Mouse (Mus musculus) lung, postnatal 4 days (tissue): Measurements from ENCODE around the gene Cfl1.

Experiments used
- DNase-seq, 2 experiments: peaks; one replicate each; pipeline ENCODE4 v3.0.0; 2021

Cfl1 gene

DNA sequence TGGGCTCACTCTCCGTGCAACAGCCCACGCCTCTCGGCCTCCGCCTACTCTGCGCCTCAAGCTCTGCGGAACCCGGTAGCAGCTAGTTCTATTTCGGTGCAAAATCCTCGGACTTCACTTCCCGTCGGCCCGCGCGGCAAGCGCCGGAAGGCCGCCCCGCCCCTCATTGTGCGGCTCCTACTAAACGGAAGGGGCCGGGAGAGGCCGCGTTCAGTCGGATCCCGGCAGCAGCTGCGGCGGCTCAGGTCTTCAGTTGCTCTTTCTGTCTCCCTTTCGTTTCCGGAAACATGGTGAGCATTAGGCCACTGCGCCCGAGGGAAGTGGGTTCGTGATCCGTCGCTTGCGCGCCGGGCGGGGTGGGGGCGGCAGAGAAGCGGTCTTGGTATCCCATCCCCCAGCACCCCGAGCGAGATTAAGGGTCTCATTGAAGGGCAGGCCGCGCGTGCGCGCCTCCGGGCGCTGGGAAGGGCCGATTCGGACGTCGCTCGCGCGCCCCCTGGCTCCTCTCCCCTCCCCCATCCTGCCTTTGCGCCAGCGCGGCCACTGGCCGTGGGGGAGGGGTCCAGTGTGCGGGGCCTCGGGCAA, at the start of gene Cfl1:
Gene Cfl1, plus strand, starts transcription at position 143 of the 585 bp plus-strand sequence.
- DNase-seq = peak; percentile 96 to 98

DNA sequence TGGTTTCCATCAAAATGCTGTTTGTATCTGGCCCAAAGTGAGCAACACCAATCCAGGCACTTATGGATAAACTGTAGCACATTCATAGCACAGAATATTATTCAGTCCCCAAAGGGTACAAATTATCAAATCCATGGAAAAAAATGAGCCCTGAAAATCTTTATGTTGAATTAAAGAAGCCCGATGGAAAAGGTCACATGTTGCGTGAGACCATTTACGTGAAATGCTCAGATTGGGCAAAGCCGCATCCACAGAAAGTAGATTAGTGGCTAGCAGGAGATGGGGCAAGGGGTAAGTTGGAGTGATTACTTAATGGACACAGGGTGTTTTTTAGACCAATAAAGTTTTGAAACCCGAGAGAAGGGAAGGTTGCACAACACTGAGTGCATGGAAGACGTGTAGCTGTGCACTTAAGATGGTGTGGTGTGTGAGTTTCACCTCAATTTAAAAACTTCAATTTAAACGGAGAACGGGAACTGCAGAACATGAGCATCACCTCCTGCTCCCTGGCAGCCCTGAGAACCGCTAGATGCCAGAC, 45.8 kb upstream of the Cfl1 start:
- DNase-seq = no peak

DNA sequence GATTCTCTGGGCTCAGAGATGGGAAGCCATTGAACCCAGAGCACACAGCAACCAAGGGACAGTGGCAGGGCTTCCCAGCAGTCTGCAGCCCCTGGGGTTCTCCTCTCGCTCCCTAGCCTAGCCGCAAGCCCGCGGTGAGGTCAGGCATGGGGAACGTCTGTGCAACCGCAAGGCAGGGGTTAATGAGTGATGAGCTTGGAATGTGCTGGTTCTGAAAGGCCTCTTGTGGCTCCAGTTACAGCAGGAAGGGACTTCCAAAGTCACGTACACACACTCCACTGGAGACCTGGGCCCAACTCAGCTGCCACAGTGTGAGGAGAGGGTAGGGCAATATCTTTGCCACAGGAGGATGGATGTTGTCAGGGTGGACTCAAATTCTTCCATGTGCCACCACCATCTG, 45.3 kb upstream of the Cfl1 start:
- DNase-seq = no peak

DNA sequence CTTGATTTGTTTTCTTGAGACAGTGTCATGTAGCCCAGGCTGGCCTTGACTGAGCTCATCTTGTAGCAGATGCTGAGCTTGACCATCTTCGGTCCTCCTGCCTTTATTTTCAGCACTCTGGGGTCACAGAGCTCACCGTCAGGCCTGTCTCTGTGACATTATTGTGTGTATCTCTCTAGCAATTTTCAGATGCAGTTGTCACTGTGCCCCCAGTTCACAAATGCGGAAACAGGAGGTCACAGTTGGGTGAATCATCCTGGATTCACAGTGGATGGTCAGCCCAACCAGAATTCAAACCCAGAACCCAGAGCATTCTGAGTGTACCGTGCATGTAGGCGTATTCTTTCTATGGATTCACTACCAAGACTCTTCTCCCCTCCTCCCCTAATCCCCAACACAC, 44.5 kb upstream of the Cfl1 start:
- no peak for DNase-seq

DNA sequence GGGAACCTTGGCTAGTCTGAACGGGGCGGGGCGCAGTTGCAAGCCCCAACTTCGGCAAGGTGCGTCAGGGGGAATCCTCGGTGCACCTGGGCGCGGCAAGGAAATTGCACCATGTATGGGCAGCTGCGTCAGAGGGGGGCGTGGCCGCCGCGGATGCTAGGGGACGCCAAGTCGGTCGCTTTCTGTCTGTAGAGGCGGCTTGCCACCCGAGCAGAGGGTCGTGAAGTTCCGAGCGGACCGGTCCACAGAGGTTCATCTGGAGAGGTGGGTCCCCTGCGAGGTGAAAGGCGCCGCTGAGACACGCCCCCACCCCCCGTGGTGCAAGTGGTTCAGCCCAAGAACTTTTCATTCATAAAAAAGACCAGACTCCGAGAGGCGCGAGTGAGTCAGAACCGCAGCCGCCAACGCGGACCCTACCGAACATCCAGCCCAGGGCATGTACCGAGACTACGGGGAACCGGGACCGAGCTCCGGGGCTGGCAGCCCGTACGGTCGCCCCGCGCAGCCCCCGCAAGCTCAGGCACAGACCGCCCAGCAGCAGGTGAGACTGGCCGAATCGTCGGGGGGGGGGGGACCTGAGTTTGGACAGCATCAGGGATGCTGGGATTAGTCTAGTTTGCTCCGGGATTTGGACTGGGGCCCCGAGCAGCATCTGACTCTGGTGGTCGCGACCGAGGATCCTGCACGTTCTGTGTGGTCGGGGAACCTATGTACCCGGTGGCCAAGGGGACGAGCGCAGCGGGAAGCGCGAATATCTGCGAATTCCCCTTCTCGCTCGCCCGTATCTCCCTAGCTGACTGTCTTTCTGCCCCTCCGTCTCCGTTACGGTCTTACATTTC, 42.5 kb upstream of the Cfl1 start, which contains the start of gene Fosl1:
Gene Fosl1, plus strand, starts transcription at position 33 of the 839 bp plus-strand sequence.
- DNase-seq = peak; percentile 78 to 80

DNA sequence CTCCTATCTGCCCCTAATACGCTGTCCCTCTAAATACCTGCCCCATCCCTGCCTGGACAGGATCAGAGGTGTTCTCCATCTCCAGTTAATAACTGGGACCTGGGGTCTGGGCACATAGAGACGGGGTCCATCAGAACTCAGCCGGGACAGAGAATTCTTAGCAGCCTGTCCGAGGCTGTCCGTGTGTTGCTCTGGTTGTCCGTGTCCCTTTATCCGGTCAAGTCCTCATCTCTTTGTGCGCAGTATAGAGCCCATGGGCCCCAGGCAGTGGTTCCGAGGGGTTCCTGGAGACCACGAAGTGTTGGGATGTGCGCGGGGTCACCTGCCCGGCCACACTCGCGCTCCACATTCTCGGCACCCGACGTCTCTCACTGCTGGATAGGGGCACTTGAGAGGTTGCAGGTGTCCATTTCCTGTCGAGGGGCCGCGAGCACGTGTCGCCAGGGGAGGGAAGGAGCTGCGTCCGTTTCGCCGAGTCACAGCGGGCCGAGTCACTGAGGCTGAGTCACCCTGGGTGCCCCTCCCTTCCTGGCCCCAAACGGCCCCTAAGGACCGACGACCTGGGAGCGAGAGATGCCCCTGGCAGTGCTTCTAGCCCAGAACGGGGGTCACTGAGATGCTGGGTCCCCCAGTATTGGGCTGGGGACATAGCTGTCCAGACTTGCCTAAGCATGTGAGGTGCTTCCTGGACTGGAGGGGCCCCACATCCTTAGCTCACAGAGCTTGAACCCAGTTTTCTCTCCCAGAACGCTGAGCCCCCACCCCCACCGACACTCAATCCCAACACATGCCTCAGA, 41.7 kb upstream of the Cfl1 start:
- peak in 1 of 2 experiments; percentile 46 for DNase-seq

DNA sequence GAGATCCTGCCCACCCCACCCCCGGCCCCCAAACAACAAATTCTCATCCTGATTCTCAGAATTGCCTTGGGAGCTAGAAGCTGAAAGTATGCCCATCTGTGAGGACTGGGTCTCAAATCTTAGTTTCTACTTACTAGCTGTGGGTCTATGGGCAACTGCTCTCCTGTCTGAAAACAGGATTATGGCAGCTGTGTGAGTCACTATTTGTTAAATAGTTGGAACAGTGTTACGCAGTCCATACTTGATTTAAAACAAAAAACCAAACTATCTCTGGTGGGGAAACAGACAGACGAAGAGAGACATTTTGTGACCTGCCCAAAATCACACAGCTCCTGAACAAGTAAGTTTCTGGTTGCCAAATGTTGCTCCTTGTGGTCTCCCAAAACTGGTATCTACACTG, 40.6 kb upstream of the Cfl1 start:
- no peak for DNase-seq

DNA sequence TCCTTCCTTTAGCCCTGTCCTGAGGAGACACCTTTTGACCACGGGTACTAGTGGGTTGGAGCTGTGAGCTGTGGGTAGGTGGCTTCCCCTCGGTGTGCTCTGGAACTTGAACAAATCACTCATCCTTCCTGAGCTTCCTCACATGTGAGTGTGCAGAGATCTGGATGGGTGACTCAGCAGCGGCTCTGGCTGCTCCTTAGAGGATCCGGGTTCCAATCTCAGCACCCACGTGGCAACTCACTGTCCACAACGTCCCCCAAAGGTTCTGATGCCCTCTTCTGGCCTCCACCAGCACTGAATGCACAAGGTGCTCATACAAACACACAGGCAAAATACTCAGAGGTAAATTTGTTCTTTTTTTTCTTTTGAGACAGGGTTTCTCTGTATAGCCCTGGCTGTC, 38.5 kb upstream of the Cfl1 start:
- DNase-seq = no peak

DNA sequence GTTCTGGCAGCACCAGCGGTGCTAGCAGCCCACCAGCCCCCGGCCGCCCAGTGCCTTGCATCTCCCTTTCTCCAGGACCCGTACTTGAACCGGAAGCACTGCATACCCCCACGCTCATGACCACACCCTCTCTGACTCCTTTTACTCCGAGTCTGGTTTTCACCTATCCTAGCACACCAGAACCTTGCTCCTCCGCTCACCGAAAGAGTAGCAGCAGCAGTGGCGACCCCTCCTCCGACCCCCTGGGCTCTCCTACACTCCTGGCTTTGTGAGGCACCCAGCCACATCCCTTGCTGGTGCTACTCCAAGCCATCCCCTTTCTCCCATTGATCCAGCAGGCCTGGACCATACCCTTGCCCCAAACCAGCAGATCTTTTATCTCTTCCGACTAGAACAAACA, 35.2 kb upstream of the Cfl1 start:
- no peak for DNase-seq

DNA sequence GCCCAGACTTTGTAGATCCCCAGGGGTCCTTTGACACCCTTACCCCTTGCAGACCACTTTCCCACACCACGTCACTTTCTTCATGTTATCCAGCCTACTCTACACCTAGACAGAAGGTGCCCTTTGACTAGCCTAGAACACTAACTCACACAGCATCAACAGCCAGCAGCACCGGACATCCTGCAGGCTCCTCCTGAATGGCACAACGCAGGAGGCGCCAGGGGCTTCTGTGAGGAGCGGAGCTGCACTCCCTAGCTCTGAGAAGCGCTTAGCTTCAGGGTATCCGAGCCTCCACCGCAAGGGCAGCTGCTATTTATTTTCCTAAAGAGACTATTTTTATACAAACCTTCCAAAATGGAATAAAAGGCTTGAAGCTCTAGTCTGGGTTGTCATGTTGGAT, 34.7 kb upstream of the Cfl1 start:
- DNase-seq = peak in 1 of 2 experiments; percentile 37

DNA sequence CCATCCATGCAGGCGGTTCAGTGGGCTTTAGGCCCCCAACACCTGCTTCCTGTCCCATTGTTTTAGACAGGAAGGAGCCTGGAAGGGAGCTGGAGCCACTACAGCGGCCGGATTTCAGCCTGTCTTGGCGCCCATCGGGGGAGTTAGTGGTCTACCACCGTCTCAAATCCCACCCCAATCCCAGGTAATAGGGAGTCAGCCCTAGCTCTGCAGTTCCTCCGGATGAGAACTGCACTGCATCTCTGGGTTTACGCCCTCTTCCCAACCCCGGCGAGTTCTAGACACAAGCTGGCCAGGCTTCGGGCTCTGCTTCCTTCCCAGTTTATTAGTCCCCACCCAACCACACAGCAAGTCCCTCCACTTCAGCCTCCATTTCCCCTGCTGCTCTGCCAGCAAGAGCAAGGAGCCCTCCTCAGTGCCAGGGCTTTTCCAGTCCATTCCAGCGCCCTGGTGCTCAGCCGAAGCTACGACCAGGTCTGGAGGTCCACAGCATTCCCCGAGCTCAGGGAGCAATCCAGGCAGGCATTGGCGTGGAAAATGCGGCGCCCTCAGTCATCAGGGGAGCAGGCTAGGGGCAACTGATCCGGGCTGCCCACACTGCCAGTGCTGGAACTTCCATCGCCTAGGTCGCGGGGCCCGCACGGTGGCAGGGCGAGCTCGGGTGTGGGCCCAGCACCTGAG, 33.9 kb upstream of the Cfl1 start:
- DNase-seq = peak; percentile 53 to 71

DNA sequence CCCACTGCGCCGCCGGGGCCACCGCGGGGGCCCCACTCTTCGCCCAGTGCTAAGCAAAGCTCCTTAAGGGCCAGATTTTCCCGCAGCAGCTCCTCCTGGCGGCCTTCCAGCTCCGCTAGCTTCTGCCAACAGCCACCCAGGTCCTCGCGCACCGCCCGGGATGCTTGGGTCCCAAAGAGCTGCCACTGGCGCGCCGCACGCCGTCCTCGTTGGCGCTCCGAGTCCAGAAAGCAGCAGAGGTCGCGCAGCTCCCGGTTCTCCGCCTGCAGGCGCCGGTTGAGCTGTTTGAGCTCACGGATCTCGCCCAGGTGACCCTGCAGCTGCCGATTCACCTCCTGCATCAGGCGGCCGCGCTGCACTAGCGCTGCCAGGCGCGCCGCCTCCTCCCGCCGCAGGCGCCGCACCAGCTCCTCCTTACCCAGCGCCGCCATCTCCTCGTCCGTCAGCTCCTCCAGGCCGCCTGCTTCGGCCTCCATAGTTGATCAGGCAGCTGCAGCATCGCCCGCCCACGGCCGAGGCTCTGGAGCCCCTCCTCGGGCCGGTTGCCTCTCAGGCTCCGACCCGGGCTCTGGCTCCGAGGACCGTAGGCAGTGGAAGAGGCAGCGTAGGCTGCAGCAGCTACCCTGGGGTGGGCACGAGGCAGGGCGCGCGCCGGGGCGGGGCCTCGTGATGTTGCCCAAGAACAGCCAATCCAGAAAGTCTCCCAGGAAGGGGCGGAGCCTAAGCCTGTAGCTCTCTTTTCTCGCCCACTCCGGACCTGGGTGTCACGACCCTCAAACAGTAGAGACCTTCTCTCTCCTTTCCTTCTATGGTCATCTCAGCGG, 33.1 kb upstream of the Cfl1 start:
- DNase-seq = peak; percentile 95 to 96

DNA sequence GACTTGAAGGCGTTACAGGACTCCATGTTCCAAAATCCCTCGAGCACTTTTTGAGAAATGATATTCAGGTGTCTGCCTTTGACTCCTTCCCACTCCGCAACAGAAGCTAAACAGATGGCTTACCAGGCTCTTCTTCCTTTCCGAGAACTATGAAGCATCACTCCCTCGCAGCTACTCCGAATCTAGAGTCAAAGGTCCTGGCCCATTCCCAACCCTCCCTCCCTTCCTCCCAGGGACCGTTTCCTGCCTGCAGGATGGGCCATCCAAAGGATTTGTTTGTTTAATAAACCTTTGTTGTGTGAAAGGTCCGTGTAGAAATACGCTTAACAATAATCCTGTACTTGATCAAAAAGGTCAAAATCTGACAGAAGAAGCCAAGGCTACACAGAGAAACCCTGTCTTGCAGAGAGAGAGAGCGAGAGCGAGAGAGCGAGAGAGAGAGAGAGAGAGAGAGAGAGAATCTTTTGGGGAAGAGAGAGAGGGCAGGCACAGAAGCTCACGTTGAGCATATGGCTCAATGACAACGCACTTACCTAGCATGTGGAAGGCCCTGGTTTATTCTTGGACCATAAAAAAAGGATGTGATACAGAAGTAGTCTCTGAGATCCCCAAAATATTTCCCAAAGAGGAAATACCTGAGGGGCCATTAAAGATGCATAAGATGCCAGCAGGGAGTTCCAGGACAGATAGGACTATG, 32.4 kb upstream of the Cfl1 start, which contains the start of gene Ccdc85b:
Gene Ccdc85b, minus strand, starts transcription at position 149 of the 697 bp plus-strand sequence.
- no peak for DNase-seq

DNA sequence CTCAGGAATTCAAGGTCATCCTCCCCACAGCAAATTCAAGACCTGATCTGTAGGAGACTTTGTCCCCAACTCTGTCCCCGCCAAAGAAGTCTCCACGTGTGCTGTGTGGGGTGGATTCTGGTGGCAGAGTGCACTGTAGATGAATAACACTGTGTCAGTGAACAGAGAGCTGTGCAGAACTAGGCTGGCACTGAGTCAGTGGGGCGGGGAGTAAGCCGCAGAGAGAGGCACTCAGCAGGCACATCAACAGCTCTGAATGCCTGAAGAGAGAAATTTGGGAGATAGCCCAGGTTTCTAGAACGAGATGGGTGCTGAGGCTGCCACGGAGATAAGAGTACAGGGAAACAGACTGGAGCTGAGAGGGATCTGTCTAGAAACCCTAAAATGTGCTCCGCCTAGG, 31.2 kb upstream of the Cfl1 start:
- no peak for DNase-seq

DNA sequence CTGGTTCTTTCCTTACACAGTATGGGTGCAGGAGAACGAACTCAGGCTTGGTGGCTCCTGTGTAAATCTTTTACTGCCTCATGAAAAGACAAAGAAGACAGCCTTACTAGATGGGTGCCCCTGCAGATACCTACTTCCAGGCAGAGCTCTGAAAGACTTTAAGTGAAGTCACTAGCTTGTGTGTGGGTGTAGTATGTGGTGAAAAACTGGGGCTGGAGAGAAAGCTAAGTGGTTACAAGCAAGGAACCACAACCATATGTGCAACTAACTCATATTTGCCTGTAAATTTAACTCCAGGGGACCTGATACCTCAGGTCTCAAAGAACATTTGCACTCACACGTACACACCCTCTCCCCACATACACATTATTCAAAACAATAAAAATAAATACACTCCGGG, 30.4 kb upstream of the Cfl1 start:
- no peak for DNase-seq

DNA sequence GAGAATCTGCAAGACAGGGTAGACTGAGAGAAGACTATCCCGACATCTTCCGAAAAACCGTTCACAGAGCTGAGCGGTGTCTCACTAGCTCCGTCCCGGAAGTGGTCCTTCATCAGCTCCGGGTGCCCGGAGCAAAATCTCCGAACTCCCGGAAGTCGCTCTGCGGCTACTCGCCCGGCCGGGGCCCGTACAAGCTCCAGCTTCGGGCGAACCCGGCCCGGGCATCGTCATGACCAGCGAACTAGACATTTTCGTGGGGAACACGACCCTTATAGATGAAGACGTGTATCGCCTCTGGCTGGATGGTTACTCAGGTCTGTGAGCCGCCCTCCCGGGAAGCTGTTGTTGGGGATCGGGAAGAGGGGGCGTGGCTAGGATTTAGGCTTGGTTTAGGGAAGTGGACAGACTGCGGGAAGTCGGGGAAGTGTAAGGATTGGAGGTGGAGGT, 29.8 kb upstream of the Cfl1 start, which contains the start of gene Fibp:
Gene Fibp, plus strand, starts transcription at position 151 of the 447 bp plus-strand sequence.
- peak; percentile 92 to 94 for DNase-seq

DNA sequence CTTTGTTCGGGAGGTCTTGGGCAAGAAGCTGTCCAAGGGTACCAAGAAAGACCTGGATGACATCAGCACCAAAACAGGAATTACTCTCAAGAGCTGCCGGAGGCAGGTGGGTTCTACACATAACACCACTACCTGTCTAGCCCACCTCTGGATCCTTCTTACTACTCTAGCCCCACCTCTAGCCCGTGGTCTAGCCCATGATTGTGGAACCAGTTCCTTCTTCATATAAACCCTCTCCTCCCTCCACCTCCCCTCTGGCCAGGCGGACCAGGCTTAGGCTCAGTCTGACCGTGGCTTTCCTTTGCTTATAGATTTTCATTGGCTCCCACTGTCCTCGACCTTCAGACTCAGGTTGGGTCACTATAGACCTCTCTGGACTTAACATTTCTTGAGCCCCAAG, 28.8 kb upstream of the Cfl1 start:
- no peak for DNase-seq

DNA sequence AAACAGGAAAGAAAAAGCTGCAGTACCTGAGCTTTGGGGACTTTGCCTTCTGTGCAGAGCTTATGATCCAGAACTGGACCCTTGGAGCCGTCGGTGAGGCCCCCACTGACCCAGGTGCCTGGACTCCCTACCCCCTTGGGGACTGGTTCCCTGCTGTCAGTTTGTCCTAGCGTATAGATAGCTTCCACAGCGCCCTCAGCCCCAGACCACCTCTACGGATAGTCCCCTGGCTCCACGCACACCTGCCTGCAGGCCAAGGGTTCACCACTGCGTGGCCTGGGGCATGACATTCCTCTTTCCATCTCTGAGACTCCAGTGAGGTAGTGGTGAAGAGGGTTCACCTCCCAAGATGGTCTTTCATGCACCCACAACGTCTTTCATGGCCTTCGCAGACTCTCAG, 27.0 kb upstream of the Cfl1 start:
- DNase-seq = no peak

DNA sequence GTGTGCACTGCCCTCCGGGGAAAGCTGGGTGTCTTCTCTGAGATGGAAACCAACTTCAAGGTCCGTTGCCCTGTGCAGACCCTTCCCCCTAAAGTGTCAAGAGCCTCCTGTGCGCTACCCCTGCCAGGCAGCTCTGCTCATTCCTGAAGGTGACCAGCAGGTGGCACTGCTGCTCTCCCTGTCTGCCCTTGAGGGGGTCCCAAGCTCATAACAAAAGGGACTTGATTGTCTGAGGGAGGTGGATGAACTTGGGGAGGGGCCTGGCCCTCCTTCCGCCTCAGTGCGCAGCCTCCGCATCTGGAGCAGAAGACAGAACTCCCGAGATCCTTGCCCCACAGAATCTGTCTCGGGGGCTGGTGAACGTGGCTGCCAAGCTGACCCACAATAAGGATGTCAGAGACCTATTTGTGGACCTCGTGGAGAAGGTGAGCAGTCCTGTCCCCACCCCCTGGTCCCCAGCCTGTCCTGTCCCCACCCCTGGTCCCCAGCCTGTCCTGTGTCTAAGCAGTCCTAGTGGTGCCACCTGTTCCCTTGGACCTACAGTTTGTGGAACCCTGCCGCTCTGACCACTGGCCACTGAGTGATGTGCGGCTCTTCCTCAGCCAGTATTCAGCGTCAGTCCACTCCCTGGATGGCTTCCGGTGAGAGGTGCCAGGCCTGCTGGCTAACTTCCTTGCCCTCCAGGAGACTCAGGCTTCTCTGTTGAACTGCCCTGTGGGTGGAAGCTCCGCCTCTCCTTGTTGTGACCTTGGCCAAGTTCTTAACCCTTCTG, 26.3 kb upstream of the Cfl1 start:
- peak; percentile 76 to 82 for DNase-seq

DNA sequence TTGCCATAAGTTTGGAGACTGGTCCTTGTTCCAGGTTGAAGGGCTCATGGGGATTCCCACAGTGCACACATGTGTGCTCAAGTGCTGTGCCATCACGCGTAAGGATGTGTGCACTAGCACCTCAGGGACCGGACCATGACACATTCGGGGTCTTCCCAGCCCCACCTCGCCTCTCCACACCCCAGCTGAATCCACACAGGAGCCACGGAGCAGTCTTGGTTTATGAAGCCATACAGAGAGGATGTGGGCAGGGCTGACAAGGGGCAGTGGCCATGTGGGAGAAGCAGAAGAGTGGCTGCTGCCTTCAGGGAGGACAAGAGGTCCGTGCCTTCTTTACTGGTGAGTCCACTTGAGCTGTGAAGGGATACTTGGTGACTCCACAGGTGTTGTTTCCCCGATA, 25.2 kb upstream of the Cfl1 start:
- DNase-seq = no peak
